Mouse (Mus musculus): ENCODE measurements around the gene Lars2. TPM values are rescaled to one million over a fixed set of nuclear protein-coding genes. Genes with fewer than 3 reads are reported as not detected.

The Lars2 gene
- total RNA-seq, 1 experiment: 28,940 TPM

DNA sequence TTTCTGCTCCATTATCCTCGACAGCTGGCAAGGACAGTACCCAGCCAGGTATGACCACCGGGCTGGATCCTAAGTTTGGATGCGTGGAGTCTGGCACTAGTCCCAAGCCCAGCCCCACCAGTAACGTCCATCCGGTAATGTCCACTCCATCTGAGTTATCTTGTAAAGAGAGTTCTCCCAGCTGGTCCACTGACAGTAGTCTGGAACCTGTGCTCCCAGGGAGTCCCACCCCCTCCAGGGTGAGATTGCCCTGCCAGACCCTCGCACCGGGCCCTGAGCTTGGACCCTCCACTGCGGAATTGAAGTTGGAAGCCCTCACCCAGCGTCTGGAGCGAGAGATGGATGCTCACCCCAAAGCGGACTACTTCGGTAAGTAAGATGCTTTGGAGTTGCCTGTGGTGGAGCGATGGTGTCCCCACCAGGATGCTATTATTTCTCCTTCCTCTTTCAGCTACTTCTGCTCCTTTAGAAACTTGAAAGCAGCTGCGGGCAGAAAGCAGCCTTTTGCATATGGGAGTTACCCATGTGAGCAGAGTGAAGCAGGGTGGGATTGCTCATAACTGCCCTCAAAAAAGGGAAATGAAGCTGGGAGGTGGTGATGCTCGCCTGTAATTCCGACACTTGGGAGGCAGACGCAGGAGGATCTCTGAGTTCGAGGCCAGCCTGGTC is 113.7 kb downstream of the Lars2 start:
- in situ Hi-C loops (cut with MboI; ENCODE audit: low sequenced_read_pairs in 2 of 2, unreplicated experiment in 2 of 2): no loop called here
- no peak for DNase-seq (ENCODE audit: low read depth, low spot score)
- Histone ChIP-seq H3K27ac (ENCODE audit: insufficient read depth, low read depth, low read length, poor library complexity, severe bottlenecking) (no peak overlapping the region), H3K4me3 (ENCODE audit: insufficient read depth in 1 of 2, low read depth in 1 of 2, low read length in 2 of 2, poor library complexity in 1 of 2, severe bottlenecking in 1 of 2) (no peak overlapping the region), H3K4me1 (ENCODE audit: control insufficient read depth in 2 of 2, insufficient read depth in 2 of 2, low read length in 2 of 2, poor library complexity in 1 of 2) (peaks cover 0 to 2% of the 10 kb centered on the region in 2 experiments; a peak in 1 of 4 replicates), H3K36me3 (ENCODE audit: control insufficient read depth, insufficient read depth, low read length, poor library complexity, severe bottlenecking) (peaks cover 3% of the 10 kb centered on the region; the same call in 1 of the 2 replicates), H3K9me3 (ENCODE audit: control insufficient read depth, insufficient read depth, low read depth, low read length) (no peaks in the 10 kb centered on the region), H3K9ac (ENCODE audit: insufficient read depth, low read depth, low read length, poor library complexity, severe bottlenecking) (no peak overlapping the region)
- TF ChIP-seq ZC3H11A (IDR thresholded peaks at IDR 0.05; ENCODE audit: borderline replicate concordance, low read depth, low read length): no peak
- TF ChIP-seq CHD2 (IDR thresholded peaks at IDR 0.05; ENCODE audit: low read depth, low read length): no peak
- no peak for TF ChIP-seq HCFC1 (IDR thresholded peaks at IDR 0.05; ENCODE audit: borderline replicate concordance, insufficient read depth, low read length)
- TF ChIP-seq ZNF384 (IDR thresholded peaks at IDR 0.05; ENCODE audit: low read depth, low read length): no peak
- TF ChIP-seq MAFK (IDR thresholded peaks at IDR 0.05; ENCODE audit: insufficient read depth, low read depth, low read length): no peak

DNA sequence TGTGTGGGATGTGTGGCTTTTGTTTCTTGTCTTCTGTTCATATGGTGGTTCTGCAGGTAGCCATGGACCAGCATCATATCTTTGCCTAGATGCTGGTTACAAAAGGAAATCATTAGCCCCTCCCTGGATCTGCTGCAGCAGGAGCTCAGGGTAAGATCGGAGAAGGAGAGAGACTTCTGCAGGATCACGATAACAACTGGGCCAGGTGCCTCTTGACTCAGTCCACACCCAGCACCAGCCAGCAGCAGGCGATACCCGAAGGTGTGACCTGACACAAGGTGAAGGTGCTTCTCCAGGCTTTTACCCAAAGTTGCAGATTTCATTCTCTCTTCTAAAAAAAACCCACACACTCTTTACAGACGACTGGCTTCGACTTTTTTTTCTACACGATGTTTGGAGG is 114.4 kb downstream of the Lars2 start:
- H3K27ac ChIP-seq (ENCODE audit: insufficient read depth, low read depth, low read length, poor library complexity, severe bottlenecking): no peak overlapping the region
- H3K36me3 ChIP-seq (ENCODE audit: control insufficient read depth, insufficient read depth, low read length, poor library complexity, severe bottlenecking): peaks cover 3% of the 10 kb centered on the region; the same call in 1 of the 2 replicates
- peaks cover 0 to 2% of the 10 kb centered on the region in 2 experiments; a peak in 1 of 4 replicates for H3K4me1 ChIP-seq (ENCODE audit: control insufficient read depth in 2 of 2, insufficient read depth in 2 of 2, low read length in 2 of 2, poor library complexity in 1 of 2)
- no peak overlapping the region for H3K4me3 ChIP-seq (ENCODE audit: insufficient read depth in 1 of 2, low read depth in 1 of 2, low read length in 2 of 2, poor library complexity in 1 of 2, severe bottlenecking in 1 of 2)
- no peaks in the 10 kb centered on the region for H3K9me3 ChIP-seq (ENCODE audit: control insufficient read depth, insufficient read depth, low read depth, low read length)
- in situ Hi-C loops (cut with MboI; ENCODE audit: low sequenced_read_pairs in 2 of 2, unreplicated experiment in 2 of 2): no loop called here
- TF ChIP-seq ZNF384 (IDR thresholded peaks at IDR 0.05; ENCODE audit: low read depth, low read length) (no peak), ZC3H11A (IDR thresholded peaks at IDR 0.05; ENCODE audit: borderline replicate concordance, low read depth, low read length) (no peak), HCFC1 (IDR thresholded peaks at IDR 0.05; ENCODE audit: borderline replicate concordance, insufficient read depth, low read length) (no peak), MAFK (IDR thresholded peaks at IDR 0.05; ENCODE audit: insufficient read depth, low read depth, low read length) (no peak), CHD2 (IDR thresholded peaks at IDR 0.05; ENCODE audit: low read depth, low read length) (no peak)
- H3K9ac ChIP-seq (ENCODE audit: insufficient read depth, low read depth, low read length, poor library complexity, severe bottlenecking): no peak overlapping the region
- DNase-seq (ENCODE audit: low read depth, low spot score): no peak

DNA sequence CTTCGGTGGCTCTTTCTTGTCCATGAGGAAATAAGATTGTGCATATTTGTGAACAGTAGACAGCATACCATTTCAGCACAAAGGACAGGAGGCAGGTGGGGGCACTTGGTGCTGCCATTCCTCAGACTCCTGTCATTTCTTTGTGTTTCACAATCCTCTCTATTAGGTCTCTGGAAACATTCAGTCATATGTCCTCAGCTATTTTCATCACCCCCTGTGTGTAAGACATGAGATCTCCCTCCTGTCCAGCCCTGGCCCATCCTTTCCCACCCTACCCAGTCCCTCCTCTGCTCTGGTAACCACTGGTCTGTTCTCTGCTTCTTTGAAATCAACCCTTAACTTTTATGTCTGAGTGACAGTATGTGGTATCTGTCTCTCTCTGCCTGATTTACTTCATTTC is 116.9 kb downstream of the Lars2 start:
- DNase-seq (ENCODE audit: low read depth, low spot score): no peak
- peaks cover 0 to 2% of the 10 kb centered on the region in 2 experiments; a peak in 1 of 4 replicates for H3K4me1 ChIP-seq (ENCODE audit: control insufficient read depth in 2 of 2, insufficient read depth in 2 of 2, low read length in 2 of 2, poor library complexity in 1 of 2)
- no peaks in the 10 kb centered on the region for H3K9me3 ChIP-seq (ENCODE audit: control insufficient read depth, insufficient read depth, low read depth, low read length)
- in situ Hi-C loops (cut with MboI; ENCODE audit: low sequenced_read_pairs in 2 of 2, unreplicated experiment in 2 of 2): no loop called here
- peaks cover 3% of the 10 kb centered on the region; the same call in 1 of the 2 replicates for H3K36me3 ChIP-seq (ENCODE audit: control insufficient read depth, insufficient read depth, low read length, poor library complexity, severe bottlenecking)
- H3K9ac ChIP-seq (ENCODE audit: insufficient read depth, low read depth, low read length, poor library complexity, severe bottlenecking): no peak overlapping the region
- H3K4me3 ChIP-seq (ENCODE audit: insufficient read depth in 1 of 2, low read depth in 1 of 2, low read length in 2 of 2, poor library complexity in 1 of 2, severe bottlenecking in 1 of 2): no peak overlapping the region
- no peak for TF ChIP-seq CHD2 (IDR thresholded peaks at IDR 0.05; ENCODE audit: low read depth, low read length)
- TF ChIP-seq MAFK (IDR thresholded peaks at IDR 0.05; ENCODE audit: insufficient read depth, low read depth, low read length): no peak
- TF ChIP-seq HCFC1 (IDR thresholded peaks at IDR 0.05; ENCODE audit: borderline replicate concordance, insufficient read depth, low read length): no peak
- TF ChIP-seq ZC3H11A (IDR thresholded peaks at IDR 0.05; ENCODE audit: borderline replicate concordance, low read depth, low read length): no peak
- TF ChIP-seq ZNF384 (IDR thresholded peaks at IDR 0.05; ENCODE audit: low read depth, low read length): no peak
- H3K27ac ChIP-seq (ENCODE audit: insufficient read depth, low read depth, low read length, poor library complexity, severe bottlenecking): no peak overlapping the region

DNA sequence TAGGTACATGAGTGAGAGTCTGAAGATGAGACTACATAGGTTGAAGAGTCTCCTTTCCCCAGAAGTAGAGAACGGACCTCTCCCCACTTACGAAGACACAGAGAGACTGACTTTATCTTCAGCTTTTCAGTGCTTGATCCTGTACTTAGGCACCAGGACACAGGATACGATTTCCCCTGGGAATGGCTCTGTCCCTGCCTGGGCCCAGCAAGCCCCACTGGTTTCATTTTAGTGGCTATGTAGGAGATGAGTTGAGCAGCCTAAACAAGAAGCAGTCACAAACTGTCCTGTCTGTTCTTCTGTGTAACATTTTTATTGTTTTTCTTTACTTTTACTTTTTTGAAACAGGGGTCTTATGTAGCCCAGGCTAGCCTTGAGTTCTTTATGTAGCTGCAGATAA is 118.1 kb downstream of the Lars2 start:
- Histone ChIP-seq H3K36me3 (ENCODE audit: control insufficient read depth, insufficient read depth, low read length, poor library complexity, severe bottlenecking) (peaks cover 3% of the 10 kb centered on the region; the same call in 1 of the 2 replicates), H3K9me3 (ENCODE audit: control insufficient read depth, insufficient read depth, low read depth, low read length) (no peaks in the 10 kb centered on the region), H3K9ac (ENCODE audit: insufficient read depth, low read depth, low read length, poor library complexity, severe bottlenecking) (no peak overlapping the region; the same call in 1 of the 2 replicates), H3K4me3 (ENCODE audit: insufficient read depth in 1 of 2, low read depth in 1 of 2, low read length in 2 of 2, poor library complexity in 1 of 2, severe bottlenecking in 1 of 2) (no peak overlapping the region), H3K4me1 (ENCODE audit: control insufficient read depth in 2 of 2, insufficient read depth in 2 of 2, low read length in 2 of 2, poor library complexity in 1 of 2) (no peaks in the 10 kb centered on the region), H3K27ac (ENCODE audit: insufficient read depth, low read depth, low read length, poor library complexity, severe bottlenecking) (no peak overlapping the region)
- TF ChIP-seq ZNF384 (IDR thresholded peaks at IDR 0.05; ENCODE audit: low read depth, low read length): no peak
- TF ChIP-seq MAFK (IDR thresholded peaks at IDR 0.05; ENCODE audit: insufficient read depth, low read depth, low read length): no peak
- no peak for TF ChIP-seq ZC3H11A (IDR thresholded peaks at IDR 0.05; ENCODE audit: borderline replicate concordance, low read depth, low read length)
- TF ChIP-seq CHD2 (IDR thresholded peaks at IDR 0.05; ENCODE audit: low read depth, low read length): no peak
- TF ChIP-seq HCFC1 (IDR thresholded peaks at IDR 0.05; ENCODE audit: borderline replicate concordance, insufficient read depth, low read length): no peak
- in situ Hi-C loops (cut with MboI; ENCODE audit: low sequenced_read_pairs in 2 of 2, unreplicated experiment in 2 of 2): no loop called here
- no peak for DNase-seq (ENCODE audit: low read depth, low spot score)
